Mouse (Mus musculus): Measurements from ENCODE around the gene Cited2. TPM values are rescaled to one million over a fixed set of nuclear protein-coding genes. Genes with fewer than 3 reads are reported as not detected.

Cited2 gene
- total RNA-seq, 4 experiments from 2014 or later = 27.9 to 31.6 (median 29.2) TPM

Other genes with a start within 250 kb of the Cited2 start
- gene Txlnb, start 73.0 kb downstream of the Cited2 start, total RNA-seq (2022) = 1 to 10 TPM in 3 of 4 experiments, under 1 TPM in 1; 0.99 to 1.8 (median 1.2) TPM
- 10 to 100 TPM; 29.8 to 32.3 (median 30.1) TPM for gene Heca, start 224.8 kb downstream of the Cited2 start, total RNA-seq (2022)

All from layer of hippocampus, adult 8-10 months (tissue).